Mouse (Mus musculus): ENCODE results near the gene Erp44. TPM values are rescaled to one million over a fixed set of nuclear protein-coding genes. Genes with fewer than 3 reads are reported as not detected.

The Erp44 gene
- polyA plus RNA-seq, 1 experiment from 2014 or later, result 78.8 TPM

DNA sequence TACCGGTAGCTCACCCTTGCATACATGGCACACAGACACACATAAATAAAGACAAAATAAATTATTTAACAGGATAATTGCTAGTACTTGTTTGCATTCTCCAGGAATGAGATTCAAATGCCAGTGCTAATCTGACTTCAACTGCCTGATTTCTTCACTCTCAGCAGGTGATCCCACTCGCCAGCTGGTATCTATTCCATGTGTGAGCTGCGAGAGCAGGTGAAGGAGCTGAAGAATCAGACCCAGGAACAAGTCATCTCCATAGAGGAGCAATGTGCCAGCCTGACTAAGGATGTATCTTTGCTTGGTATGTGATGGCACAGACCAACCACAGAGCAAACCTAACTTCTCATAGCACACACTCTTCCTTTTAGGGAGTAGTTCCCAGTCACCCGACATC, 75.8 kb downstream of the Erp44 start:
- no peak for ATAC-seq (ENCODE audit: low FRiP score)
- Histone ChIP-seq H3K9me3 (ENCODE audit: control insufficient read depth, low read length) (no peaks in the 10 kb centered on the region), H3K4me2 (replicated peaks; ENCODE audit: low read depth, low read length) (no peak overlapping the region), H3K4me3 (ENCODE audit: low read depth, low read length) (no peak overlapping the region), H3K9ac (ENCODE audit: low read depth, low read length) (no peak overlapping the region), H3K27me3 (ENCODE audit: control insufficient read depth, insufficient read depth, low read length) (no peaks in the 10 kb centered on the region), H3K4me1 (replicated peaks; ENCODE audit: control insufficient read depth, insufficient read depth, low read length) (no peaks in the 10 kb centered on the region), H3K27ac (ENCODE audit: low read depth, low read length) (no peak overlapping the region), H3K36me3 (ENCODE audit: control insufficient read depth, insufficient read depth, low read length) (no peaks in the 10 kb centered on the region)
- no peak for DNase-seq (ENCODE audit: low spot score)
- 92% methylated on average over 4 of the region's 4 CpGs for WGBS

DNA sequence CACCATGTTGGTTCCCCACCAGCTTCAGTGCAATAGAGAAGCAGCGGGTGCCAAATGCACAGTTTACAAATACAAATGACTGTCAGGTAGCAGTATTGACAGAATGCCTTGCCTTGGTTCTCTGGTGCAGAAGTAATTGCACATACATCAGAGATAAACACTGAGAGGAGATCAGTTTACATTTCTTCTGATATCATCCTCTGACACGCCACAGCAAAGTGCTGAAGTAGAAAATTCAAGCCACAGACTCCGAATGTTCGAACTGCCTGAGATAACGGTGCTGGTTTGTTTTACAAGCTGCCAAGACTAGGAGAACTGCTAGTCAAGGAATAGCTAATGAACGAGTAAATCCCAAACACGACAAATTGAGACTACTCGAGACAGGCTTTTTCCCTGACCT, 80.9 kb downstream of the Erp44 start:
- Histone ChIP-seq H3K4me3 (ENCODE audit: low read depth, low read length) (no peak overlapping the region), H3K9ac (ENCODE audit: low read depth, low read length) (no peak overlapping the region), H3K4me1 (replicated peaks; ENCODE audit: control insufficient read depth, insufficient read depth, low read length) (no peaks in the 10 kb centered on the region), H3K4me2 (replicated peaks; ENCODE audit: low read depth, low read length) (no peak overlapping the region), H3K27ac (ENCODE audit: low read depth, low read length) (no peak overlapping the region), H3K27me3 (ENCODE audit: control insufficient read depth, insufficient read depth, low read length) (no peaks in the 10 kb centered on the region), H3K36me3 (ENCODE audit: control insufficient read depth, insufficient read depth, low read length) (no peaks in the 10 kb centered on the region), H3K9me3 (ENCODE audit: control insufficient read depth, low read length) (no peaks in the 10 kb centered on the region)
- 92% methylated on average over 8 of the region's 8 CpGs for WGBS
- ATAC-seq (ENCODE audit: low FRiP score) (no peak), DNase-seq (ENCODE audit: low spot score) (no peak)

DNA sequence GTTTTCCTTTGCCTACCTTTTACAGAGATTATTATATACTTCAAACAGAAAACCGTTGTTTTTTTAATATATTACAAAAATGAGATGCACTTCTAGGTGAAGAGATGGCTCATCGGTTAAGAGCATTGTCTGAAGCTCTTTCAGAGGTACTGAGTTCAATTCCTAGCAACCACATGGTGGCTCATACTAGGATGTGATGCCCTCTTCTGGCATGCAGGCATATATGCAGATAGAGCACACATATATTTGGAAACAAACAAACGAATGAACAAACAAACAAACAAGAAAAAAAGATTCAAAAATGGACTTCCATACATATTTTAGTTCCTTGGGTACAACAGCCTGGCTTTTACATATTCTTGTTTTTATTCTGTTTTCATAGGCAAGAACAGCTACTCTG, 81.4 kb downstream of the Erp44 start:
- DNase-seq (ENCODE audit: low spot score) (no peak), ATAC-seq (ENCODE audit: low FRiP score) (no peak)
- no peak overlapping the region for H3K9ac ChIP-seq (ENCODE audit: low read depth, low read length)
- no peaks in the 10 kb centered on the region for H3K9me3 ChIP-seq (ENCODE audit: control insufficient read depth, low read length)
- H3K27ac ChIP-seq (ENCODE audit: low read depth, low read length), result no peak overlapping the region
- no peaks in the 10 kb centered on the region for H3K36me3 ChIP-seq (ENCODE audit: control insufficient read depth, insufficient read depth, low read length)
- no peak overlapping the region for H3K4me2 ChIP-seq (replicated peaks; ENCODE audit: low read depth, low read length)
- no peaks in the 10 kb centered on the region for H3K4me1 ChIP-seq (replicated peaks; ENCODE audit: control insufficient read depth, insufficient read depth, low read length)
- H3K27me3 ChIP-seq (ENCODE audit: control insufficient read depth, insufficient read depth, low read length), result no peaks in the 10 kb centered on the region
- H3K4me3 ChIP-seq (ENCODE audit: low read depth, low read length), result no peak overlapping the region
- 86% methylated on average over 3 of the region's 3 CpGs for WGBS

DNA sequence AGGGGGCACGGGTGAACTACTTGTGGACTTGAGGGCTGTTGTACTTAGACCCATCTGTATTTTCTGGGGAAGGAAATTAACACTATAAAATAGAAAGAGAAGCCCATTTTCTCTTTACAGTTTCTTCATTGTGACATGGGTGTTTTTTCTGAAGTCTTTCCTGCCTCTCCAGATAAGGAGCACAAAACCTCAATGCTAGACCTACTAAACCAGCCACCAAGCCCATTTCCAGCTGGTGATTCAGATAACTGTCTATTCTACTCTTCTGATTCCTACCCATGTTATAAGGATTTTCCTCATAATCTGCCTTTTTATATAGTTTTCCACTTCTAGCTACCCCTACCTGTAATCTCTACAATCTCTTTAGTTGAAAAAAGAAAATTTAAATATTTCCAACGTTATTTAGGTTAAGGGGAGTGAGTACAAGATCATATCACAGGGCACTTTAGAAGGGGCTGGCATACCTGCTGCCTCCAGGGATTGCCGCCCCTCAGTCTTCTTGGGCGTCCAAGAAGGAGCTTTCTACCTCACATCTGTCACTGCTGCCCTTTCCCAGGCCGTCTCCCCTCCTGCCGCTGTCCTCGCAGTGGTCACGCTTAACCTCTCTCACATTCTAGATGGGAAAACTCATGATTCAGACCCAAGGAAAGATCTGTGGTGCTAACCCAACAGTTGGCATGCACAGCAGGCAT, 97.1 kb downstream of the Erp44 start:
- ATAC-seq (ENCODE audit: low FRiP score) (no peak), DNase-seq (ENCODE audit: low spot score) (no peak)
- Histone ChIP-seq H3K27ac (ENCODE audit: low read depth, low read length) (no peak overlapping the region), H3K4me1 (replicated peaks; ENCODE audit: control insufficient read depth, insufficient read depth, low read length) (no peaks in the 10 kb centered on the region), H3K27me3 (ENCODE audit: control insufficient read depth, insufficient read depth, low read length) (no peaks in the 10 kb centered on the region), H3K9ac (ENCODE audit: low read depth, low read length) (no peak overlapping the region), H3K9me3 (ENCODE audit: control insufficient read depth, low read length) (no peaks in the 10 kb centered on the region), H3K4me2 (replicated peaks; ENCODE audit: low read depth, low read length) (no peak overlapping the region), H3K4me3 (ENCODE audit: low read depth, low read length) (no peak overlapping the region), H3K36me3 (ENCODE audit: control insufficient read depth, insufficient read depth, low read length) (no peaks in the 10 kb centered on the region)
- 87% methylated on average over 8 of the region's 8 CpGs for WGBS

DNA sequence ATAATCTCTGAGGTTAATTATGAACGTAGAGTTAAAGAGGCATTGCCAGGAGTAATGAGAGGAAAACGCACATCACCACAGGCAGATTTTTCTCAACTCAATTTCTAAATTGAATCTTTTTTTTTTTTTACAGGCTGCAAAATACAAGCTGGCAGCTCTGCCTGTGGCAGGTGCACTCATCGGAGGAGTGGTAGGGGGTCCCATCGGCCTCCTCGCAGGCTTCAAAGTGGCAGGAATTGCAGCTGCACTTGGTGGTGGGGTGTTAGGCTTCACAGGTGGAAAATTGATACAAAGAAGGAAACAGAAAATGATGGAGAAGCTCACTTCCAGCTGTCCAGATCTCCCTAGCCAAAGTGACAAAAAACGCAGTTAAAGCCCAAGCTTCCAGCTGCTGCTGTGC, 98.0 kb downstream of the Erp44 start:
- Histone ChIP-seq H3K27ac (ENCODE audit: low read depth, low read length) (no peak overlapping the region), H3K4me3 (ENCODE audit: low read depth, low read length) (no peak overlapping the region), H3K4me1 (replicated peaks; ENCODE audit: control insufficient read depth, insufficient read depth, low read length) (no peaks in the 10 kb centered on the region), H3K27me3 (ENCODE audit: control insufficient read depth, insufficient read depth, low read length) (no peaks in the 10 kb centered on the region), H3K9ac (ENCODE audit: low read depth, low read length) (no peak overlapping the region), H3K36me3 (ENCODE audit: control insufficient read depth, insufficient read depth, low read length) (no peaks in the 10 kb centered on the region), H3K9me3 (ENCODE audit: control insufficient read depth, low read length) (no peaks in the 10 kb centered on the region), H3K4me2 (replicated peaks; ENCODE audit: low read depth, low read length) (no peak overlapping the region)
- WGBS, result 74% methylated on average over 6 of the region's 6 CpGs
- ATAC-seq (ENCODE audit: low FRiP score) (no peak), DNase-seq (ENCODE audit: low spot score) (no peak)

DNA sequence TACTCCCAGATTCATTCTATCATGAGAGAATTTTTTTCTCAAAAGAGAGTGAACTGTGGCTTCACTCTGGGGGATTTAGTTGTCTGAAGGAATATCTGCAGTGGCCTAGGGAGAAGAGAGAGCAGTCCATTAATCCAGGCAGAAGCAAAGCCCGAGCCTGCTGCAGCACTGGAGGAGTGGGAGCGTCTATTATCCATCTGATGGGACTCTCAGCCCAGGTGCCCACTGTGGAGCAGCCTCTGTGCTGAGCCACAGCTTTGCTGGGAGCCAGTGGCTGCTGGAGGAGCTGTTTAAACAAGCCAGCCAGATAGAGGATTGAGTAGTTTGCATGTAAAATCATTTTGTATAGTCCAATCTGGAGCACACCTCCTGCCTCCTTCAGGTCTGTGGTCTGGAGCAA, 98.4 kb downstream of the Erp44 start:
- no peaks in the 10 kb centered on the region for H3K27me3 ChIP-seq (ENCODE audit: control insufficient read depth, insufficient read depth, low read length)
- no peak for ATAC-seq (ENCODE audit: low FRiP score)
- H3K4me1 ChIP-seq (replicated peaks; ENCODE audit: control insufficient read depth, insufficient read depth, low read length), result no peaks in the 10 kb centered on the region
- H3K9ac ChIP-seq (ENCODE audit: low read depth, low read length), result no peak overlapping the region
- DNase-seq (ENCODE audit: low spot score), result no peak
- 27% methylated on average over 2 of the region's 2 CpGs for WGBS
- H3K36me3 ChIP-seq (ENCODE audit: control insufficient read depth, insufficient read depth, low read length), result no peaks in the 10 kb centered on the region
- no peak overlapping the region for H3K27ac ChIP-seq (ENCODE audit: low read depth, low read length)
- H3K4me3 ChIP-seq (ENCODE audit: low read depth, low read length), result no peak overlapping the region
- no peak overlapping the region for H3K4me2 ChIP-seq (replicated peaks; ENCODE audit: low read depth, low read length)
- no peaks in the 10 kb centered on the region for H3K9me3 ChIP-seq (ENCODE audit: control insufficient read depth, low read length)

DNA sequence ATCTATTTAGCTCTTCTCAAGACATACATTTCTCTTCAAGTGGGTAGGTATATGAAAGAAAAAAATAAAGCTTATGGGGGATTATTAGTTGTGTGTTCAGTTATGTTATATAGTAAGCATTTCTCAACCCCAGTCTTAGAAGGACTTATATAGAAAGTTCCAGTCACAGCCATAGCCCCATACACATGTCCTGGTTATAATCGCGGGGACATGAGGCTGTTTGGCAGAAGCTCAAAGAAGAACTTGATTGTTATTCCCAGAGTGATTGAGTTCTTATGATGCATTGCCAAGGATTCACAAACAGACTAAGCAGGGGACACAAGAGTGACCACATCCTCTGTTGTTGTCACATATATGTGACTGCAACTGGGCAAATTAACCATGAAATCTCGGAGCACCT, 103.7 kb downstream of the Erp44 start:
- ATAC-seq (ENCODE audit: low FRiP score) (no peak), DNase-seq (ENCODE audit: low spot score) (no peak)
- WGBS, result 95% methylated on average over 3 of the region's 3 CpGs

DNA sequence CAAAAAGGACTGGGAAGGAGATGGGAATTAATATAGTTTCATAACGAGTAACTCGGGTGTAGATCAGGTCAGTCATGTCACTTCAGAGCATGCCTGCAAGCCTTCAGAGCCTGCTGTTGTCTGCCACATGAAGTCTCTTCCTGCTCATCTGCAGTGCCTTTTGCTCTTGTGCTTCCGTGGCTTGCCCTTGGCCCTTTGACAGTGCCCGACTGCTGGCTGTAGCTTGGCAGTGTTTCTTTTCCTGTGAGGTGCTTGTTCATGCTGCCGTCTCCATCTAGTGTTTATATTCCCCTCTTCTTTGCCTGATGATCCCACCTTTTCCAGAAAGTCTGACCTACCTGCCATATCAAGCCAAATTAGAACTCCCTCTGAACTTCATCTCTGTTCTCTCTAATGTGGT, 115.5 kb downstream of the Erp44 start:
- no peaks in the 10 kb centered on the region for H3K9me3 ChIP-seq (ENCODE audit: control insufficient read depth, low read length)
- DNase-seq (ENCODE audit: low spot score) (no peak), ATAC-seq (ENCODE audit: low FRiP score) (no peak)
- H3K4me3 ChIP-seq (ENCODE audit: low read depth, low read length), result no peak overlapping the region
- no peaks in the 10 kb centered on the region for H3K27me3 ChIP-seq (ENCODE audit: control insufficient read depth, insufficient read depth, low read length)
- no peaks in the 10 kb centered on the region for H3K4me1 ChIP-seq (replicated peaks; ENCODE audit: control insufficient read depth, insufficient read depth, low read length)
- no peaks in the 10 kb centered on the region for H3K36me3 ChIP-seq (ENCODE audit: control insufficient read depth, insufficient read depth, low read length)
- H3K4me2 ChIP-seq (replicated peaks; ENCODE audit: low read depth, low read length), result no peak overlapping the region
- H3K9ac ChIP-seq (ENCODE audit: low read depth, low read length), result no peak overlapping the region
- no peak overlapping the region for H3K27ac ChIP-seq (ENCODE audit: low read depth, low read length)
- 87% methylated on average over 5 of the region's 5 CpGs for WGBS

More for the DNA sequence above, 103.7 kb downstream of the Erp44 start:
- H3K36me3 ChIP-seq (ENCODE audit: control insufficient read depth, insufficient read depth, low read length), result no peaks in the 10 kb centered on the region
- H3K9ac ChIP-seq (ENCODE audit: low read depth, low read length), result no peak overlapping the region
- no peak overlapping the region for H3K4me2 ChIP-seq (replicated peaks; ENCODE audit: low read depth, low read length)
- H3K9me3 ChIP-seq (ENCODE audit: control insufficient read depth, low read length), result no peaks in the 10 kb centered on the region
- no peaks in the 10 kb centered on the region for H3K27me3 ChIP-seq (ENCODE audit: control insufficient read depth, insufficient read depth, low read length)
- H3K4me3 ChIP-seq (ENCODE audit: low read depth, low read length), result no peak overlapping the region
- H3K4me1 ChIP-seq (replicated peaks; ENCODE audit: control insufficient read depth, insufficient read depth, low read length), result no peaks in the 10 kb centered on the region
- H3K27ac ChIP-seq (ENCODE audit: low read depth, low read length), result no peak overlapping the region

DNA sequence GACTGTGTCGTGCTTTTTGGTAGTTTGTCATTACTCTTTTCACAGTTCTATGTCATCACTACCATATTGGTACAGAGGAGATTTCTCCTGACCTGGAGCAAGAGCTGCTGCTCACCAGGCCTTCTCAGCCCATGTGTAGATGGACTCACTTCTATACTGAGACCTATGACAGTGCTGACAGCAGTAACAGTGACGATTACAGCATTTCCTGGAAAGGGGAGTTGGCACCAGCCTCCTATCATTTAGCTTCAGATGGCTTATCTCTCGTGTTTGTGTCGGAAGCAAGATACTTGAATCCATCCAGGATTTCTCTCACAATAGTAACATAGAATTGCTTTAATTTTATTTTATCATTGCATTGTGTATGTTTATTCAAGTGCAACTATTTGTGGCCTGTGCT, 119.0 kb downstream of the Erp44 start:
- no peak overlapping the region for H3K4me3 ChIP-seq (ENCODE audit: low read depth, low read length)
- H3K27ac ChIP-seq (ENCODE audit: low read depth, low read length), result no peak overlapping the region
- H3K9ac ChIP-seq (ENCODE audit: low read depth, low read length), result no peak overlapping the region
- no peaks in the 10 kb centered on the region for H3K36me3 ChIP-seq (ENCODE audit: control insufficient read depth, insufficient read depth, low read length)
- WGBS, result 91% methylated on average over 4 of the region's 4 CpGs
- DNase-seq (ENCODE audit: low spot score) (no peak), ATAC-seq (ENCODE audit: low FRiP score) (no peak)
- no peaks in the 10 kb centered on the region for H3K27me3 ChIP-seq (ENCODE audit: control insufficient read depth, insufficient read depth, low read length)
- H3K4me2 ChIP-seq (replicated peaks; ENCODE audit: low read depth, low read length), result no peak overlapping the region
- no peaks in the 10 kb centered on the region for H3K4me1 ChIP-seq (replicated peaks; ENCODE audit: control insufficient read depth, insufficient read depth, low read length)
- no peaks in the 10 kb centered on the region for H3K9me3 ChIP-seq (ENCODE audit: control insufficient read depth, low read length)
